Mouse (Mus musculus): ENCODE results near the gene Olfr628. TPM values are rescaled to one million over a fixed set of nuclear protein-coding genes. Genes with fewer than 3 reads are reported as not detected.
"Not testable (repeated sequence)": the region's sequence is repeated elsewhere in the genome, so short reads cannot be mapped to it uniquely, and the experiment has no call there.

The Olfr628 gene
- total RNA-seq (2017): not detected in 2 replicates

DNA sequence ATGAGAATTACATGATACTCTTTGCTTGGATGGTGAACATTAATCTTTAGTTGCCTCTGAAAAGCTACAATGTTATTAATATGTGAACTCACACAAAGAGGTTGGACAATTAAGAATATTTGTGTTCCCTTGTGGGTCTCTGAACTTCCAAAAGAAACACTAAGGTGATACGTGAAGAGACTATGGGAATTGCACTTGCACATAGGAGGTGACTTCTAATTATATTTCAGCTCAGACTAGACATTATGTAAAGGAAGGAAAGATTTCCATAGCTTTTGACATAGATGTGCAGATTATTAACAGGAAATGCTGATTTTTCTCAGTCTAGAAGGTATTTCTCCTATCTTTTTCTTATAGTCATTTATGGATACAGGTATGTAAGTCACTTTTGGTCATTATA is at the start of gene Olfr628:
Gene Olfr628 (plus strand): TSS at position 301 of the 400 bp plus-strand sequence.
- ATAC-seq (ENCODE audit: extremely low read depth, insufficient number of reproducible peaks, low FRiP score, poor library complexity, severe bottlenecking): no peak

DNA sequence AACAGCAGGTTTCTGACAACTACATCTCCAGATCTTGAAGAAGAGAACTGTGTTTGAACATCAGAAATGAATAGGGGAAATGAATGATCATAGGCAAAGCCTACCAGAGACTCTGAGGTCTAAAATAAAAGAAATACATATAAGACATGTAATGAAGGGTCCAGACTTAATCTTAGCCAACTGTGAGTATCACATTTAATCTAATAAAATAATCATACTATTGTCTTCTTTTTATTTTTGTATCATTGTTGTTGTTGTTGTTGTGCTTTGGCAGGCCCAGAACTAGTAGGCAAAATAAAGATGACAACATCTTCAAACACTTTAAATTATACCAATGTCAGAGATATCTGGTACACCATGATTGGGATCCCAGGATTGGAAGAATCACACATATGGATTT is 47.8 kb upstream of the Olfr628 start, which contains the start of gene Olfr625-ps1:
Gene Olfr625-ps1 (plus strand): TSS at position 301 of the 400 bp plus-strand sequence.
- no peak for ATAC-seq (ENCODE audit: extremely low read depth, insufficient number of reproducible peaks, low FRiP score, poor library complexity, severe bottlenecking)

DNA sequence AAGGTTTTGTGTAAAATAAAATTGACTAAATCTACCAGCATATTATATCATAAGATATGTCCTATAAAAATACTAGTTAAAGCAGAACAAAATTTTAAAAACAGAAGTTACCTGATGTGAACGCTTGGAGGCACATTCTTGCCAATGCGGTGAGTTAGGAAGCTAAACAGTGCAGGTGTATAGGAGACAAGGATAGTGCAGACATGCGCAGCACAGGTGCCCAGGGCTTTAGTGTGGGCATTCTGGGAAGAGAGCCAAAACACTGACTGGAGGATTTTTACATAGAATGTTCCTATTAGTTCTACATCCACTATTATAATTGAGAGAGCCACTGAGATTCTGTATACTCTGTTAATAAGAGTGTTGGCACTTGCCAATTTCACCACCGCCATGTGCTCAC is 30.7 kb upstream of the Olfr628 start:
- no peak for ATAC-seq (ENCODE audit: extremely low read depth, insufficient number of reproducible peaks, low FRiP score, poor library complexity, severe bottlenecking)

DNA sequence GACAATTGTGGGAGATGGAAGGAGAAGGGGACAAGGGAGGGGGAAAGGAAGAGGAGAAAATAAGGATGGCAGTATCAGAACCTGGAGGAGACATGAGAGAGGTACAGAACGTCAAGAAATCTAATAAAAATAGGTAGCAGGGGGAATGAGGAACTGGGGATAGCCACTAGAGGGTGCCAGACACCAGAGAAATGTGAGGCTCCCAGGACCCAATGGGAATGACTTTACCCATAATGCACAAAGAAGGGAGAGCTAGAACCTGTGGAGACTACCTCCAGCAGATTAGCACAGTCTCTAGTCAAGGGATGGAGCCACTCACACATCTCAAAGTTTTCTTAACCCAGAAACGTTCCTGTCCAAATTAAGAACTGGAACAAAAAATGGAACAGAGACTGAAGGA is 18.1 kb upstream of the Olfr628 start:
- no peak for ATAC-seq (ENCODE audit: extremely low read depth, insufficient number of reproducible peaks, low FRiP score, poor library complexity, severe bottlenecking)

DNA sequence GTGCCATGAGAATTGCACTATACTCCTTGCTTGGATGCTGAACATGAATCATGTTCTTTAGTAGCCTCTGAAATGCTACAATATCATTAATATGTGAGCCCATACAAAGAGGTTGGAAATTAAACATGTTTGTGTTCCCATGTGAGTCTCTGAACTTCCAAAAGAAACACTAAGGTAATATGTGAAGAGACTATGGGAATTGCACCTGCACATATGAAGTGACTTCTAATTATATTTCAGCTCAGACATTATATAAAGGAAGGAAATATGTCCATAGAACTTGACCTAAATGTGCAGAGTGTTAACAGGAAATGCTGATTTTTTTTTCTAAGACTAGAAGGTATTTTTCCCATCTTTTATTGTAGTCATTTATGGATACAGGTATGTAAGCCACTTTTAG is 15.8 kb upstream of the Olfr628 start, which contains the start of gene Olfr243:
Gene Olfr243 (plus strand): TSS at position 301 of the 400 bp plus-strand sequence.
- no peak for ATAC-seq (ENCODE audit: extremely low read depth, insufficient number of reproducible peaks, low FRiP score, poor library complexity, severe bottlenecking)

DNA sequence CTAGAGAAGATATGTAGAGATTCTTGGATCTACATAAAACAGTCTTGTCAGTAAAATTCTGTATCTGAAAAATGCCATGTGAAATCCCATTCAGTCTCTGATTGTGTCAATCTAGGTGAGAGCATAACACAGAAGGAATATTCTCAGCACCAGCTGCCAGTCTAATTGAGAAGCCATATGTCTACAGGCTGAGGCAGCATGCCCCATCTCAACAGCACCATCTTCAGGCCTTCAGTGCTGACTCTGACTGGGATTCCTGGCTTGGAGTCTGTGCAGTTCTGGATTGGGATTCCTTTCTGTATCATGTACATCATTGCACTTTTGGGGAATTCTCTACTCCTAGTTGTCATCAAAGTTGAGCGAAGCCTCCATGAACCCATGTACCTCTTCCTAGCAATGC is 13.8 kb upstream of the Olfr628 start:
- not testable (repeated sequence) for ATAC-seq (ENCODE audit: extremely low read depth, insufficient number of reproducible peaks, low FRiP score, poor library complexity, severe bottlenecking)

DNA sequence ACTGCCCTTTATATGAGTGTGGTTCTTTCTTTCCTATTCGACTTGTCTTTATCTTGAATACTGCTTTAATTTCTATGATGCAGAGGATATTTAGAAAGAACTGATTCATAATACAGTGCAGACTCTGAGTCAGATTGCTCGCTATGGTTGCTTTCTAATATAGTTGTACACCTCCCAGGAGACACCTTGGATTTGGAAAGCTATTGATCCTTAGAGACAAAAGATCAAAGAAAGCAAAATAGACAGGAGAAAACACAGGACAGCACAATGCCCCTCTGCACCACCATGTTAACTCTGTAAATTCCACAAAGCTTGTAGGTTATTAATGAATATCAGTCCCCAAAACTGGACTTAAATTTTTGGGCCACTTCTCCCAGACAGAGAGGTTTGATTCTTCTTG is 14.7 kb downstream of the Olfr628 start, which contains the start of gene Olfr629:
Gene Olfr629 (minus strand): TSS at position 101 of the 400 bp plus-strand sequence.
- ATAC-seq (ENCODE audit: extremely low read depth, insufficient number of reproducible peaks, low FRiP score, poor library complexity, severe bottlenecking): no peak

DNA sequence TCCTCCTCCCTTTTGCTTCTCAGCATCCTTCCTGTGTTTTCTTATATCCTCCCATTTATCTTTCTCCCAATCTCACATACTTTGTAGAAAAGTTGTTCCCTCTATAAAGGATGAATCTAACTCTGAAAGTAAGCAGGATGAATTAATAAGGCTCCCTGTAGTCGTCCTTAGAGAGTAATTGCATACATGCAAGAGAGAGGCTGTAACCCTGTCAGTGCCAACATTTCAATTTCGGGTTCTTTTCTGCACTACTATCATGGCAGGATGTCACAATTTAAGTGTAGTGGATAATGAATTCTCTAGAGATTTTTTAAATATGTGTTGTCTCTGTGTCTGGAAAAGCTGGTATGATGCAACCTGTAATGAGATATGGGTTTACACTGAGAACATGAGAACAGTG is 27.1 kb downstream of the Olfr628 start, which contains the start of gene Olfr630:
Gene Olfr630 (minus strand): TSS at position 101 of the 400 bp plus-strand sequence.
- no peak for ATAC-seq (ENCODE audit: extremely low read depth, insufficient number of reproducible peaks, low FRiP score, poor library complexity, severe bottlenecking)

DNA sequence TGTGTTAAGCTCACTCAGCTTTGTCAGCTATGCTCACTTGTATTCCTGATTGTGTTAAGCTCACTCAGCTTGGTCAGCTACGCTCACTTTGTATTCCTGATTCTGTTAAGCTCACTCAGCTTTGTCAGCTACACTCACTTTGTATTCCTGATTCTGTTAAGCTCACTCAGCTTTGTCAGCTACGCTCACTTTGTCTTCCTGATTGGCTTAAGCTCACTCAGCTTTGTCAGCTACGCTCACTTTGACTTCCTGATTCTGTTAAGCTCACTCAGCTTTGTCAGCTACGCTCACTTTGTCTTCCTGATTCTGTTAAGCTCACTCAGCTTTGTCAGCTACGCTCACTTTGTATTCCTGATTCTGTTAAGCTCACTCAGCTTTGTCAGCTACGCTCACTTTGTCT is 32.0 kb downstream of the Olfr628 start:
- not testable (repeated sequence) for ATAC-seq (ENCODE audit: extremely low read depth, insufficient number of reproducible peaks, low FRiP score, poor library complexity, severe bottlenecking)

DNA sequence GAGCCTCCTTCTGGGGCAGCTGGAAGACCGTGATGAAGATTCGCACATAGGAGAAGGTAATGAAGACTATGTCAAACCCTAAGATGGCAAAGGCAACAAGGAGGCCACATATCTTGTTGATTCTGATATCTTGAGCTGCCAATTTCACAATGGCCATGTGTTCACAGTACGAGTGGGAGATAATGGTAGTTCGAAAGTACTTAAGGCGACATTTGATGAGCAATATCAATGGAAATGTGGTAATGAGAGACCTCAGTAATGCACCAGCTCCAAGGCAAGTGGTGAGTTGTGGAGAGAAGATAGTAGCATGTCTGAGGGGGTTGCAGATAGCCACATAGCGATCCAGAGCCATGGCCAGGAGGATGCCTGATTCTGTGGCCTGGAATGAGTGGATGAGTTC is 37.5 kb downstream of the Olfr628 start:
- not testable (repeated sequence) for ATAC-seq (ENCODE audit: extremely low read depth, insufficient number of reproducible peaks, low FRiP score, poor library complexity, severe bottlenecking)

DNA sequence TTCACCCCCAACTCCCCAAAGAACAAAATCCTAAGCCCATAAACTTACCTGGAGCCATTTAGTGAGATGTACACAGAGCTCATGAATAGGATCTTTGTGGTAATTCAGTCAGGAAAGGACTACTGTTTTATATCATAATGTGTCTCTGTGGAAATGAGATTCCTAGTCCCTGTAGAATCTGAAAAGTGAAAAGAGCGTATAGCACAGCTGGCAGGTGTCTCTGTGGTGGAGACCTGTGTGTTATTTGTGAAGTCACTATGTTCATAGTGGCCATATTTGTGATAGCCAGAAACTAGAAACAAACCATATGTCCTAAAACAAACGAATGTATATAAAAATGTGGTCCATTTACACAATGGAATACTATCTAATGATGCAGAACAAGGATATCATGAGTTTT is 41.3 kb downstream of the Olfr628 start, which contains the start of gene Olfr69:
Gene Olfr69 (minus strand): TSS at position 101 of the 400 bp plus-strand sequence.
- no peak for ATAC-seq (ENCODE audit: extremely low read depth, insufficient number of reproducible peaks, low FRiP score, poor library complexity, severe bottlenecking)

DNA sequence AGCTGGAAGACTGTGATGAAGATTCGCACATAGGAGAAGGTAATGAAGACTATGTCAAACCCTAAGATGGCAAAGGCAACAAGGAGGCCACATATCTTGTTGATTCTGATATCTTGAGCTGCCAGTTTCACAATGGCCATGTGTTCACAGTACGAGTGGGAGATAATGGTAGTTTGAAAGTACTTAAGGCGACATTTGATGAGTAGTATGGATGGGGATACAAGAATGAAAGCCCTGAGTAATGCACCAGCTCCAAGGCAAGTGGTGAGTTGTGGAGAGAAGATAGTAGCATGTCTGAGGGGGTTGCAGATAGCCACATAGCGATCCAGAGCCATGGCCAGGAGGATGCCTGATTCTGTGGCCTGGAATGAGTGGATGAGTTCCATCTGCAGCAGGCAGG is 47.5 kb downstream of the Olfr628 start:
- not testable (repeated sequence) for ATAC-seq (ENCODE audit: extremely low read depth, insufficient number of reproducible peaks, low FRiP score, poor library complexity, severe bottlenecking)

DNA sequence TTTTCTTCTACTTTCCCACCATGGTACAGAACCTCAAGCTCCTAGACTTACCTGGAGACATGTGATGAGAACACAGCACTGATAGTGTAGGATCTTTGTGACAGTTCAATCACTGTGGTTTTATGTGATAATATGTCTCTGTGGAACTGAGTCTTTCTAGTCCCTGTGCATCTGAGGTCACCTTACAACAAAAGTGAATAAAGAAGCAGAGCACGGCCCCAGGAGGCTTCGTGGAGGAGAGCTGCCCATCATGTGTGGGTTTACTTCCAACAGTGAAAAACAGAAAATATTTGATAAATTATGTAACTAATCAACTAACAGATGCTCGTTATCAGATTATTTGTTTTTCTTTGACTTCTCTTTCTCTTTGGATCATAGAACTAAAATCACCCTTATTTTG is 49.4 kb downstream of the Olfr628 start, which contains the start of gene Olfr68:
Gene Olfr68 (minus strand): TSS at position 101 of the 400 bp plus-strand sequence.
- ATAC-seq (ENCODE audit: extremely low read depth, insufficient number of reproducible peaks, low FRiP score, poor library complexity, severe bottlenecking): no peak

Other genes starting within 250 kb of the Olfr628 start
- 0.12 TPM in 1 of 2 replicates, not detected in the other for gene Olfr609, start 232.3 kb upstream of the Olfr628 start, total RNA-seq (2017)
- not detected in 2 replicates for gene Olfr610, start 218.3 kb upstream of the Olfr628 start, total RNA-seq (2017)
- gene Olfr611, start 209.5 kb upstream of the Olfr628 start, total RNA-seq (2017): not detected in 2 replicates
- not detected in 2 replicates for gene Olfr612, start 187.7 kb upstream of the Olfr628 start, total RNA-seq (2017)
- not detected in 2 replicates for gene Olfr613, start 182.3 kb upstream of the Olfr628 start, total RNA-seq (2017)
- gene Olfr615, start 174.3 kb upstream of the Olfr628 start, total RNA-seq (2017): not detected in 2 replicates
- gene Olfr616, start 161.2 kb upstream of the Olfr628 start, total RNA-seq (2017): not detected in 2 replicates
- not detected in 2 replicates for gene Olfr617, start 157.3 kb upstream of the Olfr628 start, total RNA-seq (2017)
- gene Olfr618, start 140.3 kb upstream of the Olfr628 start, total RNA-seq (2017): not detected in 2 replicates
- not detected in 2 replicates for gene Olfr619, start 129.8 kb upstream of the Olfr628 start, total RNA-seq (2017)
- gene Olfr620, start 117.8 kb upstream of the Olfr628 start, total RNA-seq (2017): 0.25 TPM in 1 of 2 replicates, not detected in the other
- gene Olfr622, start 87.7 kb upstream of the Olfr628 start, total RNA-seq (2017): not detected in 2 replicates
- not detected in 2 replicates for gene Olfr623, start 66.7 kb upstream of the Olfr628 start, total RNA-seq (2017)
- 0.12 TPM in 1 of 2 replicates, not detected in the other for gene Olfr624, start 59.2 kb upstream of the Olfr628 start, total RNA-seq (2017)
- not detected in 2 replicates for gene Olfr625-ps1, start 47.7 kb upstream of the Olfr628 start, total RNA-seq (2017)
- gene Olfr243, start 15.7 kb upstream of the Olfr628 start, total RNA-seq (2017): 0.12 TPM in 1 of 2 replicates, not detected in the other
- not detected in 2 replicates for gene Olfr629, start 14.6 kb downstream of the Olfr628 start, total RNA-seq (2017)
- not detected in 2 replicates for gene Olfr630, start 27.0 kb downstream of the Olfr628 start, total RNA-seq (2017)
- gene Olfr69, start 41.2 kb downstream of the Olfr628 start, total RNA-seq (2017): 0.23 TPM in 1 of 2 replicates, not detected in the other
- gene Olfr68, start 49.3 kb downstream of the Olfr628 start, total RNA-seq (2017): not detected in 2 replicates
- gene Olfr67, start 61.4 kb downstream of the Olfr628 start, total RNA-seq (2017): not detected in 2 replicates
- gene Hbb-bt, start 83.6 kb downstream of the Olfr628 start, total RNA-seq (2017): 1,968 and 2,313 TPM in 2 replicates
- gene Hbb-bs, start 97.7 kb downstream of the Olfr628 start, total RNA-seq (2017): 10,177 and 10,178 TPM in 2 replicates
- gene Hbb-bh2, start 110.1 kb downstream of the Olfr628 start, total RNA-seq (2017): not detected in 2 replicates
- gene Hbb-bh1, start 112.8 kb downstream of the Olfr628 start, total RNA-seq (2017): not detected in 2 replicates
- not detected in 2 replicates for gene Hbb-y, start 122.8 kb downstream of the Olfr628 start, total RNA-seq (2017)
- gene Olfr66, start 155.9 kb downstream of the Olfr628 start, total RNA-seq (2017): 0.12 TPM in 1 of 2 replicates, not detected in the other
- gene Olfr64, start 164.1 kb downstream of the Olfr628 start, total RNA-seq (2017): not detected in 2 replicates
- not detected in 2 replicates for gene Olfr65, start 173.1 kb downstream of the Olfr628 start, total RNA-seq (2017)
- gene Olfr631, start 198.5 kb downstream of the Olfr628 start, total RNA-seq (2017): not detected in 2 replicates
- gene Olfr632, start 204.0 kb downstream of the Olfr628 start, total RNA-seq (2017): not detected in 2 replicates
- not detected in 2 replicates for gene Olfr633, start 214.1 kb downstream of the Olfr628 start, total RNA-seq (2017)
- not detected in 2 replicates for gene Olfr635, start 240.8 kb downstream of the Olfr628 start, total RNA-seq (2017)